Comparison of ENCODE assay signal across 21 mouse cellular contexts in the genomic region with DNA sequence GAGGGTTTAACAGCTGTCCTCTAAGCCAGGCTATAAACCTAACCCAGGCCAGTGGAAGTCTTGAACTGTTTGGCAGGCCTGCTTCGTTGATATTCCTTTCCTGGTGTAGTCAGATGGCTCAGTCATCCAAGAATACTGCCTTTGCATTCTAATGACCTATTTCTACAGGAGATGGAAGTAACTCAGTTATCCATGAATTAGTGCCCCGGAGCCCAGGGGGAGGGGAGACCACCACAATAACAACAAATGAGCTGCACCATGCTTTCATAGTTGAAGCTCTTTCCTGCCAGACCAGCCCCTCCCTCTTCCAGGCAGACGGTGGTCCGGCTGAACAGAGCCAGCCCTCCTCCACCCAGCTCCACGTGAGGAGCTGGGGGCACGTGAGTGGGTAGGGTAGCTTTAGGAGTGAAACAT. TPM values are rescaled to one million over a fixed set of nuclear protein-coding genes. Genes with fewer than 3 reads are reported as not detected.
DNase-seq lines count a peak whose midpoint lies in the region; ATAC-seq lines count a peak whose summit lies in the region.
"Had no signal": no experiment of that assay in that cellular context is flagged by ENCODE, and none has a peak within 500 bp of the region (broad histone marks: within the 10 kb centered on the region; RNA-seq: fewer than 3 reads in every experiment).

No protein-coding gene starts in this region.

- 75% methylated on average over 6 of the region's 6 CpGs for WGBS in midbrain, embryonic 10.5 days
- 26% methylated on average over 6 of the region's 6 CpGs for WGBS in midbrain, embryonic 16.5 days
- 5% methylated on average over 6 of the region's 6 CpGs for WGBS in forebrain, embryonic 15.5 days
- 28% methylated on average over 6 of the region's 6 CpGs for WGBS in hindbrain, embryonic 15.5 days
- WGBS in neural tube, embryonic 13.5 days = 31% methylated on average over 6 of the region's 6 CpGs

- H3K4me3 ChIP-seq in midbrain, embryonic 10.5 days = no peak overlapping the region
- H3K4me3 ChIP-seq in midbrain, embryonic 16.5 days (ENCODE audit: low read depth, low read length) = no peak overlapping the region
- no peak overlapping the region for H3K4me3 ChIP-seq in forebrain, embryonic 15.5 days
- no peak overlapping the region for H3K4me3 ChIP-seq in hindbrain, embryonic 15.5 days
- H3K4me3 ChIP-seq in neural tube, embryonic 13.5 days = no peak overlapping the region
- H3K4me3 ChIP-seq: embryonic facial prominence, embryonic 13.5 days; gastrocnemius, adult 2 months; heart, embryonic 15.5 days; limb, embryonic 15.5 days; stomach, embryonic 15.5 days had no signal

- H3K36me3 ChIP-seq in midbrain, embryonic 10.5 days = no peaks in the 10 kb centered on the region
- H3K36me3 ChIP-seq in midbrain, embryonic 16.5 days (ENCODE audit: control insufficient read depth, insufficient read depth, low read length) = 0 out of 2 replicates have a peak, but pooled peaks cover 2% of the 10 kb centered on the region
- no peaks in the 10 kb centered on the region; the same call in 1 of the 2 replicates for H3K36me3 ChIP-seq in forebrain, embryonic 15.5 days
- peaks cover 5% of the 10 kb centered on the region; the same call in 1 of the 2 replicates for H3K36me3 ChIP-seq in hindbrain, embryonic 15.5 days
- peaks cover 4% of the 10 kb centered on the region; the same call in 1 of the 2 replicates for H3K36me3 ChIP-seq in neural tube, embryonic 13.5 days
- H3K36me3 ChIP-seq: embryonic facial prominence, embryonic 13.5 days; heart, embryonic 15.5 days; limb, embryonic 15.5 days; stomach, embryonic 15.5 days had no signal

- DNase-seq in midbrain, embryonic 10.5 days (ENCODE audit: low spot score) = no peak
- no peak for DNase-seq in cerebellum, postnatal 4 days (ENCODE audit: low spot score in 2 of 2)
- DNase-seq in left cerebral cortex, adult 11 months (ENCODE audit: low spot score) = no peak
- DNase-seq in urinary bladder, adult 18-20 months (ENCODE audit: low spot score in 2 of 2) = no peak
- DNase-seq: adrenal gland, adult 2 months; cerebellum, adult 18-20 months; gastrocnemius, adult 2 months; kidney, adult 9 months; lung, postnatal 14 days; thymus, adult 2 months had no signal

- H3K4me2 ChIP-seq in midbrain, embryonic 16.5 days (ENCODE audit: low read length) = no peak overlapping the region
- no peak overlapping the region for H3K4me2 ChIP-seq in forebrain, embryonic 15.5 days (replicated peaks)
- H3K4me2 ChIP-seq in hindbrain, embryonic 15.5 days = no peak overlapping the region
- no peak overlapping the region for H3K4me2 ChIP-seq in neural tube, embryonic 13.5 days
- H3K4me2 ChIP-seq: embryonic facial prominence, embryonic 13.5 days; heart, embryonic 15.5 days; limb, embryonic 15.5 days; stomach, embryonic 15.5 days had no signal

- no peak overlapping the region for H3K9ac ChIP-seq in midbrain, embryonic 16.5 days (ENCODE audit: low read depth, low read length)
- no peak overlapping the region for H3K9ac ChIP-seq in forebrain, embryonic 15.5 days (replicated peaks)
- H3K9ac ChIP-seq in hindbrain, embryonic 15.5 days = no peak overlapping the region
- no peak overlapping the region for H3K9ac ChIP-seq in neural tube, embryonic 13.5 days
- H3K9ac ChIP-seq: embryonic facial prominence, embryonic 13.5 days; heart, embryonic 15.5 days; limb, embryonic 15.5 days; stomach, embryonic 15.5 days had no signal

- peaks cover 17% of the 10 kb centered on the region for H3K4me1 ChIP-seq in midbrain, embryonic 10.5 days
- no peaks in the 10 kb centered on the region for H3K4me1 ChIP-seq in midbrain, embryonic 16.5 days (ENCODE audit: control insufficient read depth, insufficient read depth, low read length)
- peaks cover 22% of the 10 kb centered on the region for H3K4me1 ChIP-seq in forebrain, embryonic 15.5 days
- H3K4me1 ChIP-seq in hindbrain, embryonic 15.5 days (replicated peaks) = peaks cover 17% of the 10 kb centered on the region
- peaks cover 31% of the 10 kb centered on the region for H3K4me1 ChIP-seq in neural tube, embryonic 13.5 days (replicated peaks)
- H3K4me1 ChIP-seq: limb, embryonic 15.5 days had no signal

- H3K9me3 ChIP-seq in midbrain, embryonic 10.5 days (replicated peaks) = no peaks in the 10 kb centered on the region
- no peaks in the 10 kb centered on the region for H3K9me3 ChIP-seq in midbrain, embryonic 16.5 days (replicated peaks; ENCODE audit: control insufficient read depth, low read length, poor library complexity, severe bottlenecking)
- H3K9me3 ChIP-seq in forebrain, embryonic 15.5 days = no peaks in the 10 kb centered on the region
- H3K9me3 ChIP-seq in hindbrain, embryonic 15.5 days = no peaks in the 10 kb centered on the region
- H3K9me3 ChIP-seq in neural tube, embryonic 13.5 days = no peaks in the 10 kb centered on the region
- H3K9me3 ChIP-seq: embryonic facial prominence, embryonic 13.5 days; heart, embryonic 15.5 days; limb, embryonic 15.5 days; stomach, embryonic 15.5 days had no signal

- H3K27me3 ChIP-seq in midbrain, embryonic 10.5 days (ENCODE audit: low read depth, poor library complexity, severe bottlenecking) = no peaks in the 10 kb centered on the region
- H3K27me3 ChIP-seq in midbrain, embryonic 16.5 days (ENCODE audit: control insufficient read depth, insufficient read depth, low read depth, low read length) = no peaks in the 10 kb centered on the region
- no peaks in the 10 kb centered on the region for H3K27me3 ChIP-seq in forebrain, embryonic 15.5 days
- H3K27me3 ChIP-seq in hindbrain, embryonic 15.5 days = no peaks in the 10 kb centered on the region
- H3K27me3 ChIP-seq in neural tube, embryonic 13.5 days = no peaks in the 10 kb centered on the region
- H3K27me3 ChIP-seq: CH12.LX; embryonic facial prominence, embryonic 13.5 days; heart, embryonic 15.5 days; limb, embryonic 15.5 days; stomach, embryonic 15.5 days had no signal

- H3K27ac ChIP-seq in midbrain, embryonic 10.5 days (replicated peaks) = 0 out of 2 replicates have a peak overlapping the region, but pooled peaks have one; percentile 9
- no peak overlapping the region for H3K27ac ChIP-seq in midbrain, embryonic 16.5 days (ENCODE audit: low read length)
- H3K27ac ChIP-seq in forebrain, embryonic 15.5 days (replicated peaks) = peak overlapping the region; percentile 23; the same call in 1 of the 2 replicates
- H3K27ac ChIP-seq in hindbrain, embryonic 15.5 days (replicated peaks) = no peak overlapping the region
- peak overlapping the region; percentile 34 for H3K27ac ChIP-seq in neural tube, embryonic 13.5 days (replicated peaks)
- H3K27ac ChIP-seq: embryonic facial prominence, embryonic 13.5 days; gastrocnemius, adult 2 months; heart, embryonic 15.5 days; limb, embryonic 15.5 days; stomach, embryonic 15.5 days had no signal

- no peak for ATAC-seq in midbrain, embryonic 16.5 days
- peak; percentile 61 for ATAC-seq in forebrain, embryonic 15.5 days (replicated peaks)
- ATAC-seq in hindbrain, embryonic 15.5 days (ENCODE audit: low FRiP score, low read depth) = peak; percentile 42; the same call in 1 of the 2 replicates
- ATAC-seq in neural tube, embryonic 13.5 days (ENCODE audit: low read depth) = peak; percentile 80

RNA-seq across cellular contexts. Expression of gene Gm4131, which starts 33.4 kb away (rescaled TPM):
- polyA plus RNA-seq in midbrain, embryonic 10.5 days (2016; fragmentation: Nextera tagmentation; extraction: Ambion mirVana) = 0.10 and 0.16 TPM in 2 replicates
- 0.25 and 0.36 TPM in 2 replicates for polyA plus RNA-seq in midbrain, embryonic 16.5 days (2015; fragmentation: Nextera tagmentation; extraction: Ambion mirVana)
- 0.32 TPM in 1 of 2 replicates, not detected in the other for polyA plus RNA-seq in forebrain, embryonic 15.5 days (2015; fragmentation: Nextera tagmentation; extraction: Ambion mirVana)
- polyA plus RNA-seq in hindbrain, embryonic 15.5 days (2015; fragmentation: Nextera tagmentation; extraction: Ambion mirVana) = 0.14 and 0.39 TPM in 2 replicates
- not detected in 2 replicates for polyA plus RNA-seq in neural tube, embryonic 13.5 days (2015; fragmentation: Nextera tagmentation; extraction: Ambion mirVana)
- polyA plus RNA-seq: adrenal gland, adult 2 months; cortical plate, adult 2 months; embryonic facial prominence, embryonic 13.5 days; heart, embryonic 15.5 days; limb, embryonic 15.5 days; liver, embryonic 16.5 days; stomach, embryonic 15.5 days; thymus, adult 2 months had no signal

RNA-seq across cellular contexts. Expression of gene Fam124a, which starts 44.6 kb away (rescaled TPM):
- 3.6 and 4.3 TPM in 2 replicates for polyA plus RNA-seq in midbrain, embryonic 10.5 days (2016; fragmentation: Nextera tagmentation; extraction: Ambion mirVana)
- polyA plus RNA-seq in midbrain, embryonic 16.5 days (2015; fragmentation: Nextera tagmentation; extraction: Ambion mirVana) = 48.4 and 55.3 TPM in 2 replicates
- 35.9 and 37.0 TPM in 2 replicates for polyA plus RNA-seq in forebrain, embryonic 15.5 days (2015; fragmentation: Nextera tagmentation; extraction: Ambion mirVana)
- polyA plus RNA-seq in hindbrain, embryonic 15.5 days (2015; fragmentation: Nextera tagmentation; extraction: Ambion mirVana) = 51.3 and 61.8 TPM in 2 replicates
- polyA plus RNA-seq in neural tube, embryonic 13.5 days (2015; fragmentation: Nextera tagmentation; extraction: Ambion mirVana) = 31.3 and 35.1 TPM in 2 replicates

Comparison
In these comparisons a context has a peak if more than half of its experiments do, and no peak if none do; other contexts are left out.
1. H3K27ac ChIP-seq: peak in midbrain, embryonic 10.5 days (single experiment), forebrain, embryonic 15.5 days (single experiment) and neural tube, embryonic 13.5 days (single experiment); none in midbrain, embryonic 16.5 days (single experiment) and hindbrain, embryonic 15.5 days (single experiment).